Mouse (Mus musculus): ENCODE results near the gene Hk2. TPM values are rescaled to one million over a fixed set of nuclear protein-coding genes. Genes with fewer than 3 reads are reported as not detected.

Gene Hk2
- total RNA-seq, 2 experiments from 2014 or later = 6.5 to 6.8 TPM

DNA sequence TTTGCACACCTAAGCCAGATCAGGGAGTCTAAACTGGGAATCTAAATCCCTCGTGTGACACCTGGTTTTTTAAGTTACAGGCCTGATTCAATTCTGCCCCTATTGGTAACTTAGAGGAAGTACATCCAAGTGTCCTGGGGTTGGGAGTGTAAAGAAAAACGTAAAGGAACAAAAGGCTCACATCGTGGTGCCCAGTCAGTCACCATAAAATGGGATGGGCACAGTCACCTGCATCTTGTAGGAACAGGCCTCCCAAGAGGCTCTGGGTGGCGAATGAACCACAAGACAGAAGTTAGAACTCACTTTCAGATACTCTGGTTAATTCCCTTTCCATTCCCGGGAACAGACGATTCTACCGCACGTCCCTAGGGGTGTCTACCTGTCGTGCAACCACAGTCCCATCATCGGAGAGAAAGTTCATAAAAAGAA lies 2.3 kb downstream of the Hk2 start:
- ATAC-seq (replicated peaks; ENCODE audit: low FRiP score, low TSS enrichment, poor library complexity, severe bottlenecking) = no peak

DNA sequence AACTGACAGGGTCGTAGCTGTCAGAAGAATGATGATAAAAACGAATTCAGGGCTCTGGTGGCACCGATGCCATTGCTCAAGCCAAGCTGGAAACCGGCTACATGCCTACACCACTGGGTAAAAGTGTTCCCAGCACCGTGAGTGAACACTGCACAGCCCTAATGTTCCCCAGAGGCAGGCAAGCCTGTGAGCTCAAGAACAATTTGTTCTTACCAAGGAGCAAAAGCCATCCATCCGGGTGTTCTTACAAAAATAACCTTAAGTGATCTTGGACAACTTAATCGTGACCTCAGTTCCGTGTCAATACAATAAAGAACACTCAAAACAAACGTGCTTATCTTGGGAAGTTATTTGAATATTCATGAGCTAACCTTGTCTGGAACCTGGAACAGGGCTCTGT lies 3.2 kb downstream of the Hk2 start:
- ATAC-seq (replicated peaks; ENCODE audit: low FRiP score, low TSS enrichment, poor library complexity, severe bottlenecking) = no peak

DNA sequence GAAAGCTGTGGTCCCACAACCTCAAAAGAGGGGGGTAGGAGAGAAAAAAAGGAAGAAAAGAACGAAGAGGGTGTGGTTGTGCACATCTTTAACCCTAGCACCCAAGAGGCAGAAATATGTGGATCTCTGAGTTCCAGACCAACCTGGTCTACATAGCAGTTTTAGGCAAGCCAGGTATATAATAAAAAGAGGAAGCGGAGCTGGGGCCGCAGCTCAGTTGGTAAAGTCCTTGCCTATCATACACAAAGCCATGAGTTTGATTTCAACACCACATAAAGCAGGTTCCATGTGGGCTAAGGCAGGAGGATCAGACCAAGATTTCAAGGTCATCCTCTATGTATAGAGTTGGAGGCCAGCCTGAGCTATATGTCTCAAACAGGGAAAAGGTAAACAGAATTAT lies 4.0 kb downstream of the Hk2 start:
- ATAC-seq (replicated peaks; ENCODE audit: low FRiP score, low TSS enrichment, poor library complexity, severe bottlenecking) = no peak

DNA sequence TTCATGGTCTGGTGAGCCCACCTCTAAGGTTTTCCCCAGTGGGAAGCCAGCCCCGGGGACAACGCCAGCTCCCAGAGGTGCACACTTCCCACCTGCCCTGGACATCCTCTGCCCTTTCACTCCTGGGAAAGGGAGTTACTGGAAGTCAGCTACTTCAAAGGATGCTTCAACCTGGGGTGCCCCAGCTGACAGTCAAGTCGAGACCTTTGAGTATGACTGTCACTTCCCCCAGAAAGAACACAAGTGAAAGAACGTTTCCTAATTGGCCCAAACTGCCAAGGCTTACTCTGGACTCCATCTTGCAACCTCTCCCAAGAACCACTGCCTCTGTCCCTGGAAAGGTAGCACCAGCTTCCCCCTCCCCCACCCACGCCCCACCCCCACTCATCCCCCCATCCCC lies 4.5 kb downstream of the Hk2 start:
- no peak for ATAC-seq (replicated peaks; ENCODE audit: low FRiP score, low TSS enrichment, poor library complexity, severe bottlenecking)

DNA sequence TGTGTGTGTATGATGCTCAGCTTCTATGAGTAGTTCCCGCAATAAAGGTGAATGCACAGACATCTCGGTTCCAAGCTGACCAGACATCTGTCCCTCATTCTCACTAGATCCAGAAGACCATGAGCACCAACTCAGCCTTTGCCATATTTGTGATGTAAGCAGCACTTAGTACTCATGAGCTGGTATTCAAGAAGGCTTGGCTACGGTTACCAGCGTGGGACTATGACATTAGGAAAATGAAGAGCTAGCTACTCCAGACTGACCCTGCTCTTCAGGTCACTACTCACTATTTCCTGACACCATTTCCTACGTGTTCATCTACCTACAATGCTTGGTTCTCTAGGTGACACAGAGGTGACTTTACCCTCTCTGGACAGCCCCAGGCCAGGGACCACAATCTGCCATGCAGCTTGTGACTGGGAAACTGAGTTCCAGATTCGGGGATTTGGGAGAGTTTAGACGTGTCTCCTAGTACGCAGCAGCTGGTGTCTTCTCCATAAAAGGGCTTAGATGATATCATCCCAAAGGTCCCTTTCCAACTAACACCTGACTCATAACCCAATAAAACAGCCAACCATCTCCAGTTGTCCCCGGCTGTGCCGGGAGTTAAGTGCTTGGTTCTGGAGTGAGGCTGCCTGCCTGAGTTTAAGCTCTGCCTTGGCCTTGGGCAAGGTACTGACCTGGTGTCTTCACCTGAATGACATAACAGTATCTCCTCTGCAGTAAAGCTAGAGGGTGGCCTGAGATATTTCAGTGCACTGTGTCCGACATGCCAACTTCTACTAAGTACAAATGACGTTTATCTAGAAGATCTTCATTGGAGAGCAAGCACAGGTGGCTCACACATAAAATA lies 6.3 kb downstream of the Hk2 start:
- ATAC-seq (replicated peaks; ENCODE audit: low FRiP score, low TSS enrichment, poor library complexity, severe bottlenecking) = no peak

DNA sequence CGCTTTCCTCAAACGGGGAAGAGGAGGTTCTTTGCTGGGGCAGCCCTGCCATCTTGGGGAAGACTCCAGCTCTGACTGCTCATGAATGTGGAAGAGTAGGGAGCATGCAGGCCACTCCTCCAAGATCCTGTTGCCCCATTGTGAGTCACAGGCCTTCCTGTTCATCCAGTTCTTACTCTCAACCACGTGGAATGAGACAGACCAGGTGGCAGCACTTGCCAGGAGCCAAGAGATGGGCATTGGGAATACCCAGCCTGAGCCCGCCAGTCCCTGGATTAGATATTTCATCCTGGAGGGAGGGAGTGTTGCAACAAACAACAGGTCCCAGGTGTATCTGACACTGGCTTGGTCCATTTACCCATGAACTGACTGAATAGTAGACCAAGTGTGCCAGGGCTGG lies 7.6 kb downstream of the Hk2 start:
- ATAC-seq (replicated peaks; ENCODE audit: low FRiP score, low TSS enrichment, poor library complexity, severe bottlenecking) = no peak

DNA sequence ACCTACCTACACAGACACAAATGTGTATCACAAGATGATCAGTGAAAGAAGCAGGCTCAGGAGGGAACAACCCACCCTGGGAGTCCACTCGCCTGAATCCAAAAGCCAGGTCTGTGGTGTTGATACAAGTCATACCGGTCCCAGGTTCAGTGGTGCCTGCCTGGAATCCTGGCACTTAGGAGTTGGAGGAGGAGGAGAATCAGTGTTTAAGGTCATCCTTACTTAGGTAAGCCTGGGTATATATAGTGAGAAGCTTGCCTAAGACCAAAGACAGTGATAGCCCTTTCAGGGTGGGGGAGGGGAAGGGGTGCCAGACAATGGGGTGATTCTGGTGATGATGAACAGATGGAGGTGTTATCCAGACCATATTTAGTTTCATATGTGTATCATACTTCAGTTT lies 9.0 kb downstream of the Hk2 start:
- no peak for ATAC-seq (replicated peaks; ENCODE audit: low FRiP score, low TSS enrichment, poor library complexity, severe bottlenecking)

DNA sequence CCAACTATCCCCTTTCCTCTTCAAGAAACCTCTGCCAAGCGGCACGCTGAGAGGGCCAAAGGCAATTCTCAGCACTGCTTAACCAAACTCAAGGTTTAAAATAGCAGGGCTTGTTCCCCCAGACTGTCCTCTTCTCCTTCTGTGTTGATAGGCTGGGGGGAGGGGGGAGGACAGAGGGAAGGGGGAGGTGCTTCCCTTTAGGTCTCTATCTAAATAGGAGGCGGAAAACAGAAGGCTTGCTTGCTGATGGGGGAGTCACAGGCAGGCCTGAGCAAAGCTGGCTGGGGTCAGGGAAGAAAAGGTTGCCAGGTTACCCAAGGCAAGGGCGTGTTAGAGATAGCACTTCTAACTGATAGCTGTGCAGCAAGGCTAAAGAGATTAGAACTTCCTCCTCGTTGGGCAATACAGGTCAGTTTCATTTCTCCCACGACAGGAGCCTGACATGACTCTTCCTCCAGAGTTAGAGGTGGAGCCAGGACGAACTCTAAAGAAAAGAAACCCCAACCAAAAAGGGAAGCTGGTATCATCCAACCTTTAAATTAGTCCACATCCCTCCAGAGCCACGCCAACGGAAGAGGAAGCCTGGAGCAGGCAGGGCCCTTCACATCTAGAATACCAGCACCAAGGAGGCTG lies 10.3 kb downstream of the Hk2 start:
- peak; percentile 80 for ATAC-seq (replicated peaks; ENCODE audit: low FRiP score, low TSS enrichment, poor library complexity, severe bottlenecking)

DNA sequence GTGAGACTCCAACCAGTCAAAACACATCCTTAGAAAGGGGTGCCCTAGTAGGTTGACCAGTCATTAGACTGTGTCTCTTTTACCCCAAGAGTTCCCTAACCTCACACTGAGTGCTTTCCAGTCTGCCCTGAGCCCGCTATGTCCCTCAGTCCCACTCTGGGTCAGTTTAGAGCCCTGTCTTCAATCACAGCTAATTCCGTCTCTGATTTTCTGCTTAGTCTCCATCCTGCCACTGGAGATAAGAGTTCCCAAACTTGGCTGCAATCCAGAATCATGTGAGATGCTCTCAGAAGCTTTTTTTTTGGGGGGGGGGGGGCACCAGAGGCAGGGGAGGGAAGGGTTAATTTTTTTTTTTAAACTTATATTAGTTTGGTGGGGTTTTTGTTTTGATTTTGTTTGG lies 11.5 kb downstream of the Hk2 start:
- no peak for ATAC-seq (replicated peaks; ENCODE audit: low FRiP score, low TSS enrichment, poor library complexity, severe bottlenecking)

DNA sequence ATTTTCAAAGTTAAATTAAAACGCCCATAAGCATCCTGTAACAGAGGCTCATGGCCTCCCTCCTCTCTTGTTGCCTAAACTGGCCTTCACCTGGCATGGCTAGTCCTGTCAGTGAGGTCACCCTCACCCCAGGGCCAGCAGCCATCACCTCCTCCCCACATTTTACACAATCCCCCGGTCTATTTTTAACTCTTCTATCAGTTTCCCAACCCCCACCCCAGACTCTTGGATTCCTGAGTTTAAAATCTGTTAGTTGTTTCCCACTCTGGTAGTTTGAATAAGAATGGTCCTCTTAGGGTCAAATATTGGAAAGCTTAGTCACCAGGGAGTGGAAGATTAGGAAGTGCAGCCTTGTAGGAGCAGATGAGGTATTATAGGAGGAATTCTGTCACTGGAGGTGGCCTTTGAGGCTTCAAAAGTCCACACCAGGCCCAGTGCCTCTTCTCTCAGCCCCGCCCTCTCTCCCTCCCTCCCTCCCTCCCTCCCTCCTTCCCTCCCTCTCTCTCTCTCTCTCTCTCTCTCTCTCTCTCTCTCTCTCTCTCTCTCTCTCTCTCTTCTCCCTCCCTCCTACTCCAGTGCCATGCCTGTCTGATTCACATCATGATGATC lies 13.4 kb downstream of the Hk2 start:
- ATAC-seq (replicated peaks; ENCODE audit: low FRiP score, low TSS enrichment, poor library complexity, severe bottlenecking) = no peak

DNA sequence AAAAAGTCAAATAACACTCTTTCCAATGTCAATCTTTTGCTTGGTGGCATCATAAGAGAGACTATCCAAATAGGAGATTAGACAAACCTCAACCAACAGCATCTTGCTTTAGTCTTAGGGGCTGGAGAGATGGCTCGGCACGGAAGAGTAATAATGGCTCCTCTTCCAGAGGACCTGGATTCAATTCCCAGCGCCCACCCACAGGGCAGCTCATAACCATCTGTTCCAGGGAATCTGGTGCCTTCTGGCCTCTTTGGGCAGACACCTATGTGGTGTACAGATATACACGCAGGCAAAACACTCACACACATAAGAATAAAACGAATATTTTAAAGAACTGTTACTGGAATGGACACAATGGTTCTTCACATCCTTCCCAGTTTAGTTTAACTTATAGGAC lies 15.0 kb downstream of the Hk2 start:
- ATAC-seq (replicated peaks; ENCODE audit: low FRiP score, low TSS enrichment, poor library complexity, severe bottlenecking) = no peak

DNA sequence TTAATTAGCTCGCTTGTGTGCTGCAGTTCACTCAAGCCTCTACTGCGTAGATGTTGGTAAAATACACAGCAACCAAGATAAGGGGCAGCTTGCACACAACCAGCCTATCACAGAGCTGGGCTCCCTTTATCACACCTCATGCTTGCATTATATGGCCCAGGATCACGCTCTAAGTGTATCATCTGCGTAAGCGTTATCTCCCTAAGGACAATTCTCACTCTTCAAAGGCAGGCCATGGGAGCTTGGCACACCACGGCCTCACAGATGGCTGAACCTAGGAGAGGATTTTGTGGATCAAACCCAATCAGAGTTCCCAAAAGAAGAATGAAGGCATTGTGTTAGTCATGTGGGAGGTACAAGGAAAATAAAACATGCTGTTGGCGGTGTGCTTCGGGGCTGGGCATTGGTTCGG lies 17.4 kb downstream of the Hk2 start:
- ATAC-seq (replicated peaks; ENCODE audit: low FRiP score, low TSS enrichment, poor library complexity, severe bottlenecking) = peak; percentile 60; the same call in 1 of the 2 replicates

DNA sequence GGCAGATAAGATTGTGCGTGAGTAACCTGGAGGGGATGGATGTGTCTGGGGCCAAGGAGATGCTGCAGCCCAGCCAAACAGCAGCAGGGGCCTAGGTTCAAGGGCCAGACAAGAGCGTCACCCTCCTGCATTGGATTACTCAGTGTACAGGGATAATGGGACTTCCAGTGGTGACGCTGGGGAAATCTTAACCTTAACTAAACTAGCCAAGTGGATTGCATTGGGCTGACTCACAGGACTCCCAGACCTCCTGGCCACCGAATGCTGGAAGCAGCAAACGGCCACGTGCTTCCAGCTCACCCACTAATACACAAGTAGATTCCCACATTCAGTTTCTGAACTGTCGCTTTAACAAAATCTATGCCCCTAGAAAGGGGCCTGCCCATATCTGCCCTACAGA lies 18.0 kb downstream of the Hk2 start:
- ATAC-seq (replicated peaks; ENCODE audit: low FRiP score, low TSS enrichment, poor library complexity, severe bottlenecking) = no peak

DNA sequence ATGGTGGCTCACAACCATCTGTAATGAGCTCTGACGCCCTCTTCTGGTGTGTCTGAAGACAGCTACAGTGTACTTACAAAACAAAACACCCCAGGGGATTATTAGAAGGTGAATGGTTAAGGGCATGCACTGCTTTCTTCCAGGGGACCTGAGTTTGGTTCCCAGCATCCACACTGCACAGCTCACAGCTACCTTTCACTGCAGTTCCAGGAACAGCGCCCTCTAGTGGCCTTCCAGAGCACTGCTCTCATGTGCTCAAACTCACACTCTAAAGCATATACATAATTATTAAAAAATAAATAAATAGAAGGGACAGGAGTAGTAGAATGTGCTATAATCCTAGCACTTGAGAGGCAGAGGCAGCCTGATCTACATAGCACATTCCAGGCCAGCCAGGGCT lies 18.9 kb downstream of the Hk2 start:
- ATAC-seq (replicated peaks; ENCODE audit: low FRiP score, low TSS enrichment, poor library complexity, severe bottlenecking) = no peak

DNA sequence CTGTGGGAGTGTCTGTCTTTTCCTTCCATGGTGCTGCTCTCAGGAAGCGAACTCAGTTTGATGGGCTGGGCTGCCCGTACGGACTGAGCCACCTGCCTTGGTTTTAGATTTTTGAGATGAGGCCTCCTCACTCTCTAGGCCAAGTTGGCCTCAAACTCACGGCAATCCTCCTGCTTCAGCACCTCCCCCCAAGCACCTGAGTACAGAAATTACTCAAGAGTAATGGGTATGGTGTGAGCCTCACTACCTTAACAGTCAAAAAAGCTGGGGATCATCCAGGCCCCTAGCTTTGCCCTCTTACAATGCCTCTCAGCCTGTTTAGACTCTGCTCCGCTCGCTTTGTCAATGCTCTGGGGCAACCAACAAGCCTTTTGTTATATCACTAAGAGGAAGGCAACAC lies 19.5 kb downstream of the Hk2 start:
- no peak for ATAC-seq (replicated peaks; ENCODE audit: low FRiP score, low TSS enrichment, poor library complexity, severe bottlenecking)

DNA sequence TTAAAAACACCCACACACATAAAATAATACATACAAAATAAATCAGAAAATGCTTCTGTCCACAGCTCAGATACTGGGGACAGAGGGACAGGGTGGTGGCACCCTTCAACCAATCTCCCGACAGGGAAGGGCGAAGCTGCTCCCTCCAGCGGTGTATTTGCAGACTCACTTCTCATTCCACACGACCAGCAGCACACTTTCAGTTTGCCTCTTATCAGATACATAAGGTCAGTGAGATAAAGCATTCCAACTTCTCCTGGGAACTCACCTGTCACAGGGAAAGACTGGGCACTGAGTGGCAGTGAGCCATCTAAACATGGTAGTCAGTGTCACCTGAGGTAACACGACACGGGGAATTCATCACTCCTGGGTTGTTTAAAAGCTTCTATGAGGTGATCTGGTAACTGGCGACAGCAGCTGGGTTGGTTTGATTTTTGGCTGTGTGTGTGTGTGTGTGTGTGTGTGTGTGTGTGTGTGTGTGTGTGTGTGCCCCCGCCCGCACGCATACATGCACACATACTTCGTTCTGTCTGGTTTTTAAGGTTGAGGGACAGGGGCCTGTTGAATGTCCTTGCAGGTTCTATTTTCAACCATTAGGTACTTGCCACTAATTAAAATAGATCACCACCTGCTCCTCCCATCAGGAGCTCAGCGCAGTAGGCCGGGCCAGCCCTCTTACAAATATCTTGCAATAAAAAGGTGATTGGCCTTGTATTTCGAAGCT lies 20.5 kb downstream of the Hk2 start:
- peak; percentile 60; the same call in 1 of the 2 replicates for ATAC-seq (replicated peaks; ENCODE audit: low FRiP score, low TSS enrichment, poor library complexity, severe bottlenecking)

DNA sequence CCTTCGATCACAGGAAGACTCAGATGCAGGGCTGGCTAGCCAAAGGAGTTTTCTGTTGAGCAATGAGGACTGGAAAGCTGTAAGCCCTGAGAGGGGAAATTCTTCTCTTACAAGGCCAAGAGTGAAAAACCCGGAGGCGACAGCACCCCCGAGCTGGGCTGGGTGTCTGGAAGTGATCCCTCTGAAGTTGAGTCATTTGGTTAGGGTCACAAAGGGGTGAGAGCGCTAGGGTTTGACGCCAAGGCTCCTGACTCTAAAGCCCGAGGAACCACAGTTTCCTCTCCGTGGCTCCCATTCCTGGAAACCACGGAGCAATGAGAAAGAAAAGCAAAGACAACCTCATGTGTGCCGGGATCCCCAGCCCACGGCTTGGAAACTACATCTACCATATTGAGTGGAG lies 21.2 kb downstream of the Hk2 start:
- no peak for ATAC-seq (replicated peaks; ENCODE audit: low FRiP score, low TSS enrichment, poor library complexity, severe bottlenecking)

DNA sequence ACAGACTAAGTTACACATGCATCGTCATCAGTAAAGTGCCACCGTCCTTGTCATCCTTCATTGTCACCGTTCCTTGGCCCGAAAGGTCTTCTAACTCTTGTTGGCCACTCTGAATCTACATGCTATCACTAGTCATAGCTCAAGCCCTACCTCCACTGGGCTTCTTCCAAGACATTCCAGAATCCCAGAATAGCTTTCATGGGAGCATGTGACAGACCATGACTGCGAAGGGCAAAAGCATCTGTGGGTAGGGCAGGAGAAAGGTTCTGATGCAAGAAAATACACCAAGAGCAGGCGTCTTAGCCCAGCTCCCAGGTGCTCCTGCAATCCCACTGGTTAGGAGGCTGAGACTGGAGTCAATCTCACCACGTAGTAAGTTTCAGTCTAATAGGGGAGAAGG lies 22.5 kb downstream of the Hk2 start:
- ATAC-seq (replicated peaks; ENCODE audit: low FRiP score, low TSS enrichment, poor library complexity, severe bottlenecking) = no peak

DNA sequence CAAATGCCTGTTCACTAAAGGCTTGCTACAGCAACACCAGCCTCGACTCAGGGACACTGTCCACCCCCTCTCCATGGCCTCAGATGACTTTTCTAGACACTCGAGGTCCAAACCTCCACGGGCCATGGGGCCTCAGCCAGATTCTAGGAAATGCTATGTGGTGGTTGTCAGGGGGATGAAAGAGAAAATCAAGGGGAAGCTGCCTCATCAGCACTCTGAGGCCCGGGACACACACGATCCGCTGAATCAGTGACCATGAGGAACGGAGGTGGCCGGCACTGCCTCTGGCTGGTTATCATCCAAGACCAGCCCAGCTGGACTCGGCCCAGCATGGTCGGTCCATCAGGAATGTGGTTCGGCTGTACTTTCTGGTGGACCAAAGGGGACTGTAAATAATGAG lies 23.2 kb downstream of the Hk2 start:
- ATAC-seq (replicated peaks; ENCODE audit: low FRiP score, low TSS enrichment, poor library complexity, severe bottlenecking) = no peak

DNA sequence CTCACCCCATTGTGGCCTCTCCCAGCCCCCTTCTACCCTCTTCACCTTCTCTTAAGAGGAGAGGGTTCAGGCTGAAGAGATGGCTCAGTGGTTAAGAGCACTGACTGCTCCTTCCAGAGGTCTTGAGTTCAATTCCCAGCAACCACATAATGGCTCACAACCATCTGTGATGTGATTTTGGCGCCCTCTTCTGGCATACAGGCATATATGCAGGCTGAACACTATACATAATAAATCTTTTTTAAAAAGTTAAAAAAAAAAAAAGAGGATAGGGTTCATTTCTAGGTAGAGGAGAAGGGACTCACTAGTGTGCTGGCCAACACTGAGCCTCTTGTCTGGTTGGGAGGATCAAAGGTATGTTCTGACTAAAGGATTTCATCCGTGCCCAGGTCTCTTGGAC lies 24.2 kb downstream of the Hk2 start:
- ATAC-seq (replicated peaks; ENCODE audit: low FRiP score, low TSS enrichment, poor library complexity, severe bottlenecking) = no peak
